Mouse (Mus musculus): ENCODE measurements around the gene Tprkb. TPM values are rescaled to one million over a fixed set of nuclear protein-coding genes. Genes with fewer than 3 reads are reported as not detected.
"Not testable (repeated sequence)": the region's sequence is repeated elsewhere in the genome, so short reads cannot be mapped to it uniquely, and the experiment has no call there.

Tprkb gene
- polyA plus RNA-seq, 1 experiment from 2014 or later, result 29.0 TPM

GRCm38 (mm10) chr6:85869006-85869405 lies 42.7 kb upstream of the Tprkb start, which contains the start of gene Nat8f2:
TSS of gene Nat8f2 (minus strand) at chr6:85869158.
- H3K9me3 ChIP-seq (ENCODE audit: control insufficient read depth, low read length); H3K4me2 ChIP-seq (ENCODE audit: low read depth, severe bottlenecking); H3K36me3 ChIP-seq (ENCODE audit: control insufficient read depth, insufficient read depth, low read length); H3K27ac ChIP-seq (replicated peaks; ENCODE audit: low read depth, low read length); H3K27me3 ChIP-seq (ENCODE audit: control insufficient read depth, insufficient read depth, low read length); ATAC-seq (ENCODE audit: insufficient number of reproducible peaks, low FRiP score, low TSS enrichment, low read depth); H3K4me3 ChIP-seq (ENCODE audit: low read depth, low read length); H3K4me1 ChIP-seq (ENCODE audit: control insufficient read depth, insufficient read depth, low read length); H3K9ac ChIP-seq (ENCODE audit: low read length); DNase-seq (ENCODE audit: low spot score): not testable (repeated sequence)
- WGBS, result 83% methylated on average over 5 of the region's 5 CpGs

DNA sequence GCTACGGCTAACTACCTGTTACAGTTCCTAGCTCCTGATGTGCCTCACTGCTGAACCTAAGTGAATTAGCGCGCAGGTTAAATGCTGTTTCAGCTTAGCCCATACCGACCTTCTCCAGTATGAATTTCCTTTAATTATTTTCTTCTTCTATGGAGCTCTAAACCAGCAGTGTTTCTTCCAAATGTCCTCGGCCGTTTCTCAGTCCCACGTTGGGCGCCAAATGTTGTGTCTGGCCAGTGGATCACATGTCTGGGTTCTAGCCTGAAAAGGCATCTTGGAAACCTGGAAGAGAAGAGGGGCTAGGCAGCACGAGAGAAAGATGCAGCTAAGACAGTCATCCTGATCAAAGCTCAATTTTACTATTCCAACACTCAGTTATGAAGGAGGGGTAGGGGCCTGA lies 28.4 kb upstream of the Tprkb start:
- not testable (repeated sequence) for H3K9me3 ChIP-seq (ENCODE audit: control insufficient read depth, low read length); H3K36me3 ChIP-seq (ENCODE audit: control insufficient read depth, insufficient read depth, low read length); H3K4me1 ChIP-seq (ENCODE audit: control insufficient read depth, insufficient read depth, low read length); ATAC-seq (ENCODE audit: insufficient number of reproducible peaks, low FRiP score, low TSS enrichment, low read depth); DNase-seq (ENCODE audit: low spot score); H3K4me2 ChIP-seq (ENCODE audit: low read depth, severe bottlenecking); H3K9ac ChIP-seq (ENCODE audit: low read length); H3K4me3 ChIP-seq (ENCODE audit: low read depth, low read length); H3K27me3 ChIP-seq (ENCODE audit: control insufficient read depth, insufficient read depth, low read length); H3K27ac ChIP-seq (replicated peaks; ENCODE audit: low read depth, low read length)
- 93% methylated on average over 9 of the region's 9 CpGs for whole genome bisulfite sequencing

DNA sequence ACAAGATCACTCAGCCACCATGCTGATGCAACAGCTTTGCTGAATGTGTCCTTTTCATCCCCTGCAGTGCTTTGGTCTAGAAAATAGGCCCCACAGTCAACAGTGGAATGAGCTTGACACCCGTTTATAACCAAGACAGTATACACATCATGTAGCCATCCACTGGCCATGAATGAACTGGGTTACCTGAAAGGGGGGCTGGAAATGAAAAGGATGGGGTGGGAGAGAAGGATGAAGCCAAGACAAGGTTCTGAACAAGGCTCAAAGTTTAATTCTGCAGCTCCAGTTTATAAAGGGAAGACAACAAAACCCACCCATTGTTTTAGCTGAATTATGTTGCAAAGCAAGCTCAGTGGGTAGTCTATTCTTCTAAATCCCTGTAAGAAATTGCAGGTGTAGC lies 27.4 kb upstream of the Tprkb start:
- ATAC-seq (ENCODE audit: insufficient number of reproducible peaks, low FRiP score, low TSS enrichment, low read depth), result no peak
- Histone ChIP-seq H3K4me1 (ENCODE audit: control insufficient read depth, insufficient read depth, low read length) (no peaks in the 10 kb centered on the region), H3K9me3 (ENCODE audit: control insufficient read depth, low read length) (peaks cover 5% of the 10 kb centered on the region; the same call in 1 of the 2 replicates), H3K9ac (ENCODE audit: low read length) (no peak overlapping the region), H3K27me3 (ENCODE audit: control insufficient read depth, insufficient read depth, low read length) (no peaks in the 10 kb centered on the region), H3K36me3 (ENCODE audit: control insufficient read depth, insufficient read depth, low read length) (no peaks in the 10 kb centered on the region), H3K27ac (replicated peaks; ENCODE audit: low read depth, low read length) (no peak overlapping the region), H3K4me2 (ENCODE audit: low read depth, severe bottlenecking) (no peak overlapping the region), H3K4me3 (ENCODE audit: low read depth, low read length) (no peak overlapping the region)
- 88% methylated on average over 1 of the region's 1 CpGs for WGBS
- DNase-seq (ENCODE audit: low spot score), result no peak

DNA sequence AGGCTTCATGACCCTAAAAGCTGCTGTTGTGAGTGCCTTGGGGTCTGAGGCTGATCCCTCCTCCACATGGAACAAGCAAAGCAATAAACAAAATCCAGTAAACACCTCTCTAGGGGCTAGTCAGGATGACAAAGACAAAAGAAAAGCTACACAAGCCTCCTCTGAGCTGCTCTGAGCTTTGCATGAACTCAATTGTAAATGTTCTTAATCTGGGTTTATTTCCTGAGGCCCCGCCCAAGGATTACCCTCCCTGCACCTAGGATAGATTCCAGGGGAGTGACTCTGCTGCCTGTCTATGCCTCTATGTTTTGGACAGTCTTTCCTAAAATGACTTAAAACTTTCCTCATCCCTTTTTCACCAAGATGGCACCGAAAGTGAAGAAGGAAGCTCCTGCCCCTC lies 22.7 kb upstream of the Tprkb start:
- Histone ChIP-seq H3K27ac (replicated peaks; ENCODE audit: low read depth, low read length) (no peak overlapping the region), H3K27me3 (ENCODE audit: control insufficient read depth, insufficient read depth, low read length) (no peaks in the 10 kb centered on the region), H3K4me3 (ENCODE audit: low read depth, low read length) (no peak overlapping the region), H3K9me3 (ENCODE audit: control insufficient read depth, low read length) (no peaks in the 10 kb centered on the region; the same call in 1 of the 2 replicates), H3K4me1 (ENCODE audit: control insufficient read depth, insufficient read depth, low read length) (no peaks in the 10 kb centered on the region), H3K36me3 (ENCODE audit: control insufficient read depth, insufficient read depth, low read length) (no peaks in the 10 kb centered on the region), H3K4me2 (ENCODE audit: low read depth, severe bottlenecking) (no peak overlapping the region), H3K9ac (ENCODE audit: low read length) (no peak overlapping the region)
- DNase-seq (ENCODE audit: low spot score) (peak; percentile 6), ATAC-seq (ENCODE audit: insufficient number of reproducible peaks, low FRiP score, low TSS enrichment, low read depth) (no peak)
- 87% methylated on average over 2 of the region's 2 CpGs for WGBS

GRCm38 (mm10) chr6:85895061-85895648 lies 16.5 kb upstream of the Tprkb start:
- not testable (repeated sequence) for H3K4me3 ChIP-seq (ENCODE audit: low read depth, low read length); H3K9me3 ChIP-seq (ENCODE audit: control insufficient read depth, low read length); H3K27me3 ChIP-seq (ENCODE audit: control insufficient read depth, insufficient read depth, low read length); H3K36me3 ChIP-seq (ENCODE audit: control insufficient read depth, insufficient read depth, low read length); ATAC-seq (ENCODE audit: insufficient number of reproducible peaks, low FRiP score, low TSS enrichment, low read depth); H3K4me1 ChIP-seq (ENCODE audit: control insufficient read depth, insufficient read depth, low read length); H3K27ac ChIP-seq (replicated peaks; ENCODE audit: low read depth, low read length); H3K9ac ChIP-seq (ENCODE audit: low read length); H3K4me2 ChIP-seq (ENCODE audit: low read depth, severe bottlenecking)
- peak; percentile 23 for DNase-seq (ENCODE audit: low spot score)
- WGBS, result 76% methylated on average over 25 of the region's 25 CpGs

GRCm38 (mm10) chr6:85898596-85899475 lies 12.8 kb upstream of the Tprkb start:
- H3K4me1 ChIP-seq (ENCODE audit: control insufficient read depth, insufficient read depth, low read length); DNase-seq (ENCODE audit: low spot score): not testable (repeated sequence)
- 72% methylated on average over 7 of the region's 8 CpGs for WGBS

GRCm38 (mm10) chr6:85902303-85902702 lies 9.4 kb upstream of the Tprkb start:
- Histone ChIP-seq H3K36me3 (ENCODE audit: control insufficient read depth, insufficient read depth, low read length) (no peaks in the 10 kb centered on the region), H3K27ac (replicated peaks; ENCODE audit: low read depth, low read length) (no peak overlapping the region), H3K9ac (ENCODE audit: low read length) (no peak overlapping the region), H3K27me3 (ENCODE audit: control insufficient read depth, insufficient read depth, low read length) (no peaks in the 10 kb centered on the region), H3K9me3 (ENCODE audit: control insufficient read depth, low read length) (no peaks in the 10 kb centered on the region), H3K4me2 (ENCODE audit: low read depth, severe bottlenecking) (no peak overlapping the region), H3K4me1 (ENCODE audit: control insufficient read depth, insufficient read depth, low read length) (no peaks in the 10 kb centered on the region), H3K4me3 (ENCODE audit: low read depth, low read length) (no peak overlapping the region)
- ATAC-seq (ENCODE audit: insufficient number of reproducible peaks, low FRiP score, low TSS enrichment, low read depth), result no peak
- no peak for DNase-seq (ENCODE audit: low spot score)
- 86% methylated on average over 2 of the region's 2 CpGs for WGBS

More at GRCm38 (mm10) chr6:85898596-85899475, 12.8 kb upstream of the Tprkb start:
- H3K4me2 ChIP-seq (ENCODE audit: low read depth, severe bottlenecking); H3K4me3 ChIP-seq (ENCODE audit: low read depth, low read length); H3K27me3 ChIP-seq (ENCODE audit: control insufficient read depth, insufficient read depth, low read length); H3K9ac ChIP-seq (ENCODE audit: low read length); ATAC-seq (ENCODE audit: insufficient number of reproducible peaks, low FRiP score, low TSS enrichment, low read depth); H3K9me3 ChIP-seq (ENCODE audit: control insufficient read depth, low read length); H3K36me3 ChIP-seq (ENCODE audit: control insufficient read depth, insufficient read depth, low read length); H3K27ac ChIP-seq (replicated peaks; ENCODE audit: low read depth, low read length): not testable (repeated sequence)

DNA sequence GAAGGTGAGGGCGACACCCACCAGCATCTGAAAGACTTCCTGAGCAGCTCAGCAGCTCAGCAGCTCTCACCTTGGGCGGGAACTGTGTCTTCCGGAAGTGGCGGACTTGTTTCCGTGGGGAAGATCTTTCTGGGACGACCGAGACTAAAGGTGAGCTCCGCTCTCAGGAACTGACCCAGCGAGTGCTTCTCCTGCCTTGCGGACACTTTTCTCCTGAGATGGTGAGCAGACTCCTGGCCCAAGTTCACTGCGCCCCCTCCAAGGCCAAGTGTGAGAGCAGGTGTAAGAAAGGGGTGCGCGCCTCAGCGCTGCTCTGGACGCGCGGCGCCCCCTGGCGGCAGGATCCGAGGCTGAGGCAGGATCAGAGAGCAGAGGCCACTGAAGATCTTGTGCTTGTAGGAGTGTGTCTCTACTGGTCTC lies 7.0 kb upstream of the Tprkb start, which contains the start of gene Nat8f4:
Gene Nat8f4 (minus strand): TSS at position 243 of the 420 bp plus-strand sequence.
- H3K9me3 ChIP-seq (ENCODE audit: control insufficient read depth, low read length); ATAC-seq (ENCODE audit: insufficient number of reproducible peaks, low FRiP score, low TSS enrichment, low read depth); H3K4me3 ChIP-seq (ENCODE audit: low read depth, low read length); H3K4me2 ChIP-seq (ENCODE audit: low read depth, severe bottlenecking); H3K4me1 ChIP-seq (ENCODE audit: control insufficient read depth, insufficient read depth, low read length); H3K36me3 ChIP-seq (ENCODE audit: control insufficient read depth, insufficient read depth, low read length); H3K9ac ChIP-seq (ENCODE audit: low read length); H3K27ac ChIP-seq (replicated peaks; ENCODE audit: low read depth, low read length); H3K27me3 ChIP-seq (ENCODE audit: control insufficient read depth, insufficient read depth, low read length): not testable (repeated sequence)
- DNase-seq (ENCODE audit: low spot score), result peak; percentile 58
- WGBS, result 19% methylated on average over 20 of the region's 20 CpGs

Data from limb, embryonic 11.5 days (tissue).